Mouse (Mus musculus): ENCODE measurements around the gene Kif1a. TPM values are rescaled to one million over a fixed set of nuclear protein-coding genes. Genes with fewer than 3 reads are reported as not detected.

Kif1a gene
- polyA plus RNA-seq, 1 experiment from 2014 or later, result 82.8 TPM

GRCm38 (mm10) chr1:93130242-93130983 lies 28.7 kb upstream of the Kif1a start:
- ATAC-seq (ENCODE audit: low FRiP score) (no peak), DNase-seq (ENCODE audit: low spot score) (no peak)
- no peak overlapping the region for H3K27ac ChIP-seq (ENCODE audit: low read depth, low read length)
- no peak overlapping the region for H3K4me3 ChIP-seq (ENCODE audit: low read depth, low read length)
- H3K4me1 ChIP-seq (replicated peaks; ENCODE audit: control insufficient read depth, insufficient read depth, low read length), result no peaks in the 10 kb centered on the region; the same call in 1 of the 2 replicates
- no peak overlapping the region for H3K4me2 ChIP-seq (replicated peaks; ENCODE audit: low read depth, low read length)
- no peaks in the 10 kb centered on the region for H3K9me3 ChIP-seq (ENCODE audit: control insufficient read depth, low read length)
- H3K27me3 ChIP-seq (ENCODE audit: control insufficient read depth, insufficient read depth, low read length), result no peaks in the 10 kb centered on the region
- no peak overlapping the region for H3K9ac ChIP-seq (ENCODE audit: low read depth, low read length)
- no peaks in the 10 kb centered on the region for H3K36me3 ChIP-seq (ENCODE audit: control insufficient read depth, insufficient read depth, low read length)
- WGBS, result 67% methylated on average over 10 of the region's 10 CpGs

GRCm38 (mm10) chr1:93128710-93129349 lies 27.1 kb upstream of the Kif1a start:
- Histone ChIP-seq H3K36me3 (ENCODE audit: control insufficient read depth, insufficient read depth, low read length) (no peaks in the 10 kb centered on the region), H3K4me1 (replicated peaks; ENCODE audit: control insufficient read depth, insufficient read depth, low read length) (no peaks in the 10 kb centered on the region; the same call in 1 of the 2 replicates), H3K9ac (ENCODE audit: low read depth, low read length) (no peak overlapping the region), H3K4me2 (replicated peaks; ENCODE audit: low read depth, low read length) (no peak overlapping the region), H3K27ac (ENCODE audit: low read depth, low read length) (no peak overlapping the region), H3K4me3 (ENCODE audit: low read depth, low read length) (no peak overlapping the region), H3K9me3 (ENCODE audit: control insufficient read depth, low read length) (no peaks in the 10 kb centered on the region), H3K27me3 (ENCODE audit: control insufficient read depth, insufficient read depth, low read length) (no peaks in the 10 kb centered on the region)
- 24% methylated on average over 6 of the region's 6 CpGs for WGBS
- DNase-seq (ENCODE audit: low spot score) (peak; percentile 75), ATAC-seq (ENCODE audit: low FRiP score) (0 out of 2 replicates have a peak, but pooled peaks have one; percentile 22)

- WGBS, result 81% methylated on average over 8 of the region's 8 CpGs
- no peaks in the 10 kb centered on the region for H3K27me3 ChIP-seq (ENCODE audit: control insufficient read depth, insufficient read depth, low read length)
- no peaks in the 10 kb centered on the region; the same call in 1 of the 2 replicates for H3K4me1 ChIP-seq (replicated peaks; ENCODE audit: control insufficient read depth, insufficient read depth, low read length)
- DNase-seq (ENCODE audit: low spot score), result no peak
- ATAC-seq (ENCODE audit: low FRiP score), result no peak
- no peak overlapping the region for H3K27ac ChIP-seq (ENCODE audit: low read depth, low read length)
- no peak overlapping the region for H3K9ac ChIP-seq (ENCODE audit: low read depth, low read length)
- H3K4me2 ChIP-seq (replicated peaks; ENCODE audit: low read depth, low read length), result no peak overlapping the region
- no peak overlapping the region for H3K4me3 ChIP-seq (ENCODE audit: low read depth, low read length)
- H3K9me3 ChIP-seq (ENCODE audit: control insufficient read depth, low read length), result no peaks in the 10 kb centered on the region
- no peaks in the 10 kb centered on the region for H3K36me3 ChIP-seq (ENCODE audit: control insufficient read depth, insufficient read depth, low read length)
Measured at GRCm38 (mm10) chr1:93128209-93128608, 26.5 kb upstream of the Kif1a start.

- Histone ChIP-seq H3K4me2 (replicated peaks; ENCODE audit: low read depth, low read length) (no peak overlapping the region), H3K9ac (ENCODE audit: low read depth, low read length) (no peak overlapping the region), H3K9me3 (ENCODE audit: control insufficient read depth, low read length) (no peaks in the 10 kb centered on the region), H3K27me3 (ENCODE audit: control insufficient read depth, insufficient read depth, low read length) (no peaks in the 10 kb centered on the region), H3K4me1 (replicated peaks; ENCODE audit: control insufficient read depth, insufficient read depth, low read length) (no peaks in the 10 kb centered on the region; the same call in 1 of the 2 replicates), H3K36me3 (ENCODE audit: control insufficient read depth, insufficient read depth, low read length) (no peaks in the 10 kb centered on the region), H3K27ac (ENCODE audit: low read depth, low read length) (no peak overlapping the region), H3K4me3 (ENCODE audit: low read depth, low read length) (no peak overlapping the region)
- DNase-seq (ENCODE audit: low spot score), result no peak
- WGBS, result 78% methylated on average over 5 of the region's 5 CpGs
- no peak for ATAC-seq (ENCODE audit: low FRiP score)
Measured at GRCm38 (mm10) chr1:93125256-93125655, 23.5 kb upstream of the Kif1a start.

- Histone ChIP-seq H3K27ac (ENCODE audit: low read depth, low read length) (no peak overlapping the region), H3K4me1 (replicated peaks; ENCODE audit: control insufficient read depth, insufficient read depth, low read length) (no peaks in the 10 kb centered on the region; the same call in 1 of the 2 replicates), H3K9me3 (ENCODE audit: control insufficient read depth, low read length) (no peaks in the 10 kb centered on the region), H3K9ac (ENCODE audit: low read depth, low read length) (no peak overlapping the region), H3K4me3 (ENCODE audit: low read depth, low read length) (no peak overlapping the region), H3K36me3 (ENCODE audit: control insufficient read depth, insufficient read depth, low read length) (no peaks in the 10 kb centered on the region), H3K27me3 (ENCODE audit: control insufficient read depth, insufficient read depth, low read length) (no peaks in the 10 kb centered on the region), H3K4me2 (replicated peaks; ENCODE audit: low read depth, low read length) (no peak overlapping the region)
- ATAC-seq (ENCODE audit: low FRiP score) (no peak), DNase-seq (ENCODE audit: low spot score) (no peak)
- WGBS, result 75% methylated on average over 8 of the region's 8 CpGs
Measured at GRCm38 (mm10) chr1:93124066-93124465, 22.3 kb upstream of the Kif1a start.

GRCm38 (mm10) chr1:93123179-93123854 lies 21.6 kb upstream of the Kif1a start:
- 77% methylated on average over 11 of the region's 11 CpGs for WGBS
- Histone ChIP-seq H3K27ac (ENCODE audit: low read depth, low read length) (no peak overlapping the region), H3K4me1 (replicated peaks; ENCODE audit: control insufficient read depth, insufficient read depth, low read length) (no peaks in the 10 kb centered on the region), H3K36me3 (ENCODE audit: control insufficient read depth, insufficient read depth, low read length) (no peaks in the 10 kb centered on the region), H3K9ac (ENCODE audit: low read depth, low read length) (no peak overlapping the region), H3K9me3 (ENCODE audit: control insufficient read depth, low read length) (no peaks in the 10 kb centered on the region), H3K27me3 (ENCODE audit: control insufficient read depth, insufficient read depth, low read length) (no peaks in the 10 kb centered on the region), H3K4me3 (ENCODE audit: low read depth, low read length) (no peak overlapping the region), H3K4me2 (replicated peaks; ENCODE audit: low read depth, low read length) (no peak overlapping the region)
- no peak for ATAC-seq (ENCODE audit: low FRiP score)
- DNase-seq (ENCODE audit: low spot score), result no peak

GRCm38 (mm10) chr1:93118816-93119215 lies 17.1 kb upstream of the Kif1a start:
- DNase-seq (ENCODE audit: low spot score), result no peak
- H3K9ac ChIP-seq (ENCODE audit: low read depth, low read length), result no peak overlapping the region
- 23% methylated on average over 4 of the region's 4 CpGs for WGBS

GRCm38 (mm10) chr1:93115471-93115870 lies 13.7 kb upstream of the Kif1a start:
- Histone ChIP-seq H3K4me1 (replicated peaks; ENCODE audit: control insufficient read depth, insufficient read depth, low read length) (no peaks in the 10 kb centered on the region; the same call in 1 of the 2 replicates), H3K4me2 (replicated peaks; ENCODE audit: low read depth, low read length) (peak overlapping the region; percentile 66), H3K27me3 (ENCODE audit: control insufficient read depth, insufficient read depth, low read length) (no peaks in the 10 kb centered on the region), H3K36me3 (ENCODE audit: control insufficient read depth, insufficient read depth, low read length) (no peaks in the 10 kb centered on the region), H3K27ac (ENCODE audit: low read depth, low read length) (0 out of 2 replicates have a peak overlapping the region, but pooled peaks have one; percentile 42), H3K4me3 (ENCODE audit: low read depth, low read length) (peak overlapping the region; percentile 33), H3K9ac (ENCODE audit: low read depth, low read length) (peak overlapping the region; percentile 44), H3K9me3 (ENCODE audit: control insufficient read depth, low read length) (no peaks in the 10 kb centered on the region; the same call in 1 of the 2 replicates)
- WGBS, result 23% methylated on average over 10 of the region's 13 CpGs
- ATAC-seq (ENCODE audit: low FRiP score) (peak; percentile 79), DNase-seq (ENCODE audit: low spot score) (peak; percentile 27)

More at GRCm38 (mm10) chr1:93118816-93119215, 17.1 kb upstream of the Kif1a start:
- no peak for ATAC-seq (ENCODE audit: low FRiP score)
- no peaks in the 10 kb centered on the region; the same call in 1 of the 2 replicates for H3K4me1 ChIP-seq (replicated peaks; ENCODE audit: control insufficient read depth, insufficient read depth, low read length)
- H3K4me2 ChIP-seq (replicated peaks; ENCODE audit: low read depth, low read length), result no peak overlapping the region
- no peaks in the 10 kb centered on the region for H3K9me3 ChIP-seq (ENCODE audit: control insufficient read depth, low read length)
- H3K36me3 ChIP-seq (ENCODE audit: control insufficient read depth, insufficient read depth, low read length), result no peaks in the 10 kb centered on the region
- H3K27ac ChIP-seq (ENCODE audit: low read depth, low read length), result no peak overlapping the region
- no peak overlapping the region for H3K4me3 ChIP-seq (ENCODE audit: low read depth, low read length)
- H3K27me3 ChIP-seq (ENCODE audit: control insufficient read depth, insufficient read depth, low read length), result no peaks in the 10 kb centered on the region

Data from hindbrain, embryonic 11.5 days (tissue).